Mouse (Mus musculus) heart, adult 2 months (tissue): ENCODE results near the gene Iqsec1.

ENCODE experiments used
- CTCF ChIP-seq: fragments of 200-600 bp; IDR thresholded peaks from 2 replicates; pipeline ENCODE4 v1.8.1; 2022; ENCODE audit warnings: antibody characterized with exemption, mild to moderate bottlenecking, moderate library complexity
- EP300 ChIP-seq: fragments of 200-500 bp; IDR thresholded peaks from 2 replicates; pipeline ENCODE4 v1.6.1; 2011; ENCODE audit warnings: low read depth, low read length, control low read depth; ENCODE audit not compliant: insufficient read depth
- POLR2A ChIP-seq: fragments of 200-500 bp; IDR thresholded peaks from 2 replicates; pipeline ENCODE4 v1.6.1; 2011; ENCODE audit warnings: mild to moderate bottlenecking, low read depth, low read length, control low read depth; ENCODE audit not compliant: insufficient read depth

DNA sequence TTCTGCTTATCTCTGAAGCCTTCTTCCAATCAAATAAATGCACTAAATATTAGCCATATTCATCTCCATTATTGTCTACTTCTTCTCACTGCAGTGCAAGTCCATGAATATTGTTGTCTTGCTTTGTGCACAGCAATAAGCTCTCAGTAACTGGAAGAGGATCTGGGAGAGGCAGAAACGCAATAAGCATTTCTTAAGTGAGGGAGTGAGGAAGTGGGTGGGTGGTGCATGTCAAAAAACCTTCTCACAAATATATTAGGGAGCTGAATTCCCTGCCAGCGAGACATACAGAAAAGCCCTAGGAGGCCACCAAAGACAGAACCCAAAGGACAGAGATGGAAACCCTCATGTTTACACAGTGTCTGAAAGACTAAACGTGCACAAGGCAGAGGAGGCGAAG is 35.1 kb downstream of the Iqsec1 start:
- TF ChIP-seq POLR2A (no peak), CTCF (no peak), EP300 (no peak)
